Mouse (Mus musculus) thymus, adult 2 months (tissue): ENCODE results near the gene Ccr2.

Experiments
- CTCF ChIP-seq: fragments of 200-500 bp; IDR thresholded peaks from 2 replicates; pipeline ENCODE4 v1.5.1; 2012; ENCODE audit warnings: mild to moderate bottlenecking, control low read depth, low read length, moderate library complexity, borderline replicate concordance; ENCODE audit not compliant: control insufficient read depth, poor library complexity, insufficient read depth; ENCODE audit errors: extremely low read depth
- POLR2A ChIP-seq: fragments of 200-500 bp; IDR thresholded peaks from 2 replicates; pipeline ENCODE4 v1.6.1; 2012; ENCODE audit warnings: mild to moderate bottlenecking, low read length, control low read depth, moderate library complexity; ENCODE audit not compliant: control insufficient read depth, poor library complexity, insufficient read depth; ENCODE audit errors: extremely low read depth

GRCm38 (mm10) chr9:124125576-124125975, 23.8 kb downstream of the Ccr2 start:
- TF ChIP-seq CTCF (no peak), POLR2A (no peak)
